Mouse (Mus musculus): ENCODE results near the gene Apba1. TPM values are rescaled to one million over a fixed set of nuclear protein-coding genes. Genes with fewer than 3 reads are reported as not detected.

The Apba1 gene
- polyA plus RNA-seq, 1 experiment from 2014 or later = 6.5 TPM

- H3K27ac ChIP-seq = no peak overlapping the region
- H3K4me3 ChIP-seq = no peak overlapping the region
- H3K4me1 ChIP-seq = peaks cover 13% of the 10 kb centered on the region
- no peak overlapping the region for H3K9ac ChIP-seq
- WGBS = 87% methylated on average over 6 of the region's 6 CpGs
- H3K36me3 ChIP-seq = no peaks in the 10 kb centered on the region
- peaks cover 27% of the 10 kb centered on the region for H3K27me3 ChIP-seq (replicated peaks)
- H3K4me2 ChIP-seq (replicated peaks) = no peak overlapping the region
- no peaks in the 10 kb centered on the region for H3K9me3 ChIP-seq
- no peak for ATAC-seq (ENCODE audit: low FRiP score, low read depth)
These were observed 132.7 kb downstream of the Apba1 start for GRCm38 (mm10) chr19:23891421-23891820.

- Histone ChIP-seq H3K4me3 (peak overlapping the region; percentile 37), H3K27ac (no peak overlapping the region), H3K9ac (0 out of 2 replicates have a peak overlapping the region, but pooled peaks have one; percentile 13), H3K4me1 (peaks cover 13% of the 10 kb centered on the region), H3K27me3 (replicated peaks) (peaks cover 27% of the 10 kb centered on the region), H3K4me2 (replicated peaks) (peak overlapping the region; percentile 64), H3K9me3 (no peaks in the 10 kb centered on the region), H3K36me3 (no peaks in the 10 kb centered on the region)
- peak; percentile 10; the same call in 1 of the 2 replicates for ATAC-seq (ENCODE audit: low FRiP score, low read depth)
- WGBS = 23% methylated on average over 37 of the region's 37 CpGs
These were observed 133.9 kb downstream of the Apba1 start for GRCm38 (mm10) chr19:23892633-23893032.

GRCm38 (mm10) chr19:23893093-23893889 lies 134.6 kb downstream of the Apba1 start:
- Histone ChIP-seq H3K27me3 (replicated peaks) (peaks cover 27% of the 10 kb centered on the region), H3K27ac (no peak overlapping the region)

GRCm38 (mm10) chr19:23893946-23894345 lies 135.3 kb downstream of the Apba1 start:
- no peak overlapping the region for H3K27ac ChIP-seq
- peaks cover 21% of the 10 kb centered on the region for H3K4me1 ChIP-seq
- H3K27me3 ChIP-seq (replicated peaks) = peaks cover 27% of the 10 kb centered on the region
- no peaks in the 10 kb centered on the region for H3K36me3 ChIP-seq
- no peaks in the 10 kb centered on the region for H3K9me3 ChIP-seq
- no peak overlapping the region for H3K4me3 ChIP-seq
- H3K4me2 ChIP-seq (replicated peaks) = no peak overlapping the region
- no peak overlapping the region for H3K9ac ChIP-seq
- ATAC-seq (ENCODE audit: low FRiP score, low read depth) = no peak
- 71% methylated on average over 9 of the region's 9 CpGs for WGBS

More at GRCm38 (mm10) chr19:23893093-23893889, 134.6 kb downstream of the Apba1 start:
- Histone ChIP-seq H3K4me1 (peaks cover 16% of the 10 kb centered on the region), H3K9me3 (no peaks in the 10 kb centered on the region), H3K4me3 (peak overlapping the region; percentile 37), H3K4me2 (replicated peaks) (peak overlapping the region; percentile 64), H3K9ac (0 out of 2 replicates have a peak overlapping the region, but pooled peaks have one; percentile 13), H3K36me3 (no peaks in the 10 kb centered on the region)
- ATAC-seq (ENCODE audit: low FRiP score, low read depth) = peak; percentile 85
- 18% methylated on average over 110 of the region's 110 CpGs for WGBS

GRCm38 (mm10) chr19:23894822-23895221 lies 136.1 kb downstream of the Apba1 start:
- Histone ChIP-seq H3K9ac (no peak overlapping the region), H3K36me3 (no peaks in the 10 kb centered on the region), H3K4me3 (no peak overlapping the region), H3K9me3 (no peaks in the 10 kb centered on the region), H3K27me3 (replicated peaks) (peaks cover 27% of the 10 kb centered on the region), H3K4me2 (replicated peaks) (no peak overlapping the region), H3K4me1 (peaks cover 21% of the 10 kb centered on the region), H3K27ac (no peak overlapping the region)
- WGBS = 75% methylated on average over 3 of the region's 3 CpGs
- ATAC-seq (ENCODE audit: low FRiP score, low read depth) = no peak

GRCm38 (mm10) chr19:23896915-23897314 lies 138.2 kb downstream of the Apba1 start:
- Histone ChIP-seq H3K27me3 (replicated peaks) (peaks cover 27% of the 10 kb centered on the region), H3K4me3 (no peak overlapping the region), H3K4me1 (peaks cover 26% of the 10 kb centered on the region), H3K36me3 (no peaks in the 10 kb centered on the region), H3K9me3 (no peaks in the 10 kb centered on the region), H3K27ac (no peak overlapping the region), H3K4me2 (replicated peaks) (no peak overlapping the region), H3K9ac (no peak overlapping the region)
- WGBS = 76% methylated on average over 8 of the region's 8 CpGs
- ATAC-seq (ENCODE audit: low FRiP score, low read depth) = no peak

- 19% methylated on average over 11 of the region's 11 CpGs for WGBS
- Histone ChIP-seq H3K27ac (no peak overlapping the region), H3K36me3 (no peaks in the 10 kb centered on the region), H3K9me3 (no peaks in the 10 kb centered on the region), H3K27me3 (replicated peaks) (peaks cover 11% of the 10 kb centered on the region), H3K4me2 (replicated peaks) (0 out of 2 replicates have a peak overlapping the region, but pooled peaks have one; percentile 7), H3K9ac (no peak overlapping the region), H3K4me1 (peaks cover 16% of the 10 kb centered on the region; the same call in 1 of the 2 replicates), H3K4me3 (no peak overlapping the region)
- no peak for ATAC-seq (ENCODE audit: low FRiP score, low read depth)
These were observed 139.8 kb downstream of the Apba1 start for GRCm38 (mm10) chr19:23898501-23898900.

- Histone ChIP-seq H3K27ac (no peak overlapping the region), H3K4me3 (no peak overlapping the region), H3K4me2 (replicated peaks) (no peak overlapping the region), H3K9me3 (no peaks in the 10 kb centered on the region), H3K4me1 (peaks cover 13% of the 10 kb centered on the region; the same call in 1 of the 2 replicates), H3K9ac (no peak overlapping the region), H3K27me3 (replicated peaks) (no peaks in the 10 kb centered on the region), H3K36me3 (no peaks in the 10 kb centered on the region)
- no peak for ATAC-seq (ENCODE audit: low FRiP score, low read depth)
- 74% methylated on average over 3 of the region's 3 CpGs for WGBS
These were observed 142.5 kb downstream of the Apba1 start for GRCm38 (mm10) chr19:23901177-23901576.

GRCm38 (mm10) chr19:23901768-23902167 lies 143.1 kb downstream of the Apba1 start:
- 97% methylated on average over 4 of the region's 4 CpGs for WGBS

GRCm38 (mm10) chr19:23903066-23903465 lies 144.4 kb downstream of the Apba1 start:
- Histone ChIP-seq H3K36me3 (no peaks in the 10 kb centered on the region), H3K4me3 (no peak overlapping the region), H3K4me2 (replicated peaks) (no peak overlapping the region), H3K4me1 (peaks cover 13% of the 10 kb centered on the region; the same call in 1 of the 2 replicates), H3K9ac (no peak overlapping the region), H3K27ac (no peak overlapping the region), H3K9me3 (no peaks in the 10 kb centered on the region), H3K27me3 (replicated peaks) (no peaks in the 10 kb centered on the region)
- no peak for ATAC-seq (ENCODE audit: low FRiP score, low read depth)
- 96% methylated on average over 7 of the region's 7 CpGs for WGBS

More at GRCm38 (mm10) chr19:23901768-23902167, 143.1 kb downstream of the Apba1 start:
- H3K27me3 ChIP-seq (replicated peaks) = no peaks in the 10 kb centered on the region
- H3K27ac ChIP-seq = no peak overlapping the region
- ATAC-seq (ENCODE audit: low FRiP score, low read depth) = no peak
- no peak overlapping the region for H3K4me3 ChIP-seq
- H3K36me3 ChIP-seq = no peaks in the 10 kb centered on the region
- H3K4me2 ChIP-seq (replicated peaks) = no peak overlapping the region
- no peaks in the 10 kb centered on the region for H3K9me3 ChIP-seq
- no peak overlapping the region for H3K9ac ChIP-seq
- H3K4me1 ChIP-seq = peaks cover 13% of the 10 kb centered on the region; the same call in 1 of the 2 replicates

- 68% methylated on average over 4 of the region's 4 CpGs for WGBS
- H3K4me2 ChIP-seq (replicated peaks) = no peak overlapping the region
- H3K9ac ChIP-seq = no peak overlapping the region
- peaks cover 5% of the 10 kb centered on the region for H3K4me1 ChIP-seq
- H3K36me3 ChIP-seq = no peaks in the 10 kb centered on the region
- H3K9me3 ChIP-seq = no peaks in the 10 kb centered on the region
- no peak overlapping the region for H3K27ac ChIP-seq
- no peak overlapping the region for H3K4me3 ChIP-seq
- ATAC-seq (ENCODE audit: low FRiP score, low read depth) = no peak
- H3K27me3 ChIP-seq (replicated peaks) = no peaks in the 10 kb centered on the region
These were observed 146.2 kb downstream of the Apba1 start for GRCm38 (mm10) chr19:23904922-23905321.

- H3K9ac ChIP-seq = no peak overlapping the region
- H3K4me3 ChIP-seq = no peak overlapping the region
- H3K4me2 ChIP-seq (replicated peaks) = no peak overlapping the region
- 77% methylated on average over 5 of the region's 5 CpGs for WGBS
- 0 out of 2 replicates have a peak, but pooled peaks have one; percentile 48 for ATAC-seq (ENCODE audit: low FRiP score, low read depth)
- no peaks in the 10 kb centered on the region for H3K27me3 ChIP-seq (replicated peaks)
- no peaks in the 10 kb centered on the region for H3K36me3 ChIP-seq
- H3K27ac ChIP-seq = no peak overlapping the region
- no peaks in the 10 kb centered on the region; the same call in 1 of the 2 replicates for H3K4me1 ChIP-seq
- H3K9me3 ChIP-seq = no peaks in the 10 kb centered on the region
These were observed 147.1 kb downstream of the Apba1 start for GRCm38 (mm10) chr19:23905772-23906171.
